Mouse (Mus musculus) olfactory bulb, adult 2 months (tissue): ENCODE measurements around the gene Ldb1. TPM values are rescaled to one million over a fixed set of nuclear protein-coding genes. Genes with fewer than 3 reads are reported as not detected.
"Not testable (repeated sequence)": the region's sequence is repeated elsewhere in the genome, so short reads cannot be mapped to it uniquely, and the experiment has no call there.

Source experiments
- H3K27ac ChIP-seq: fragments of 200-500 bp; 2 replicates; pipeline ENCODE4 v1.5.1; 2012; ENCODE audit warnings: low read depth, low read length; ENCODE audit not compliant: insufficient read depth
- H3K4me1 ChIP-seq: fragments of 200-500 bp; 2 replicates; pipeline ENCODE4 v1.6.1; 2012; ENCODE audit warnings: low read length; ENCODE audit not compliant: control insufficient read depth, insufficient read depth
- H3K4me3 ChIP-seq: fragments of 200-500 bp; 2 replicates; pipeline ENCODE4 v1.5.1; 2012; ENCODE audit warnings: mild to moderate bottlenecking, low read depth, low read length, moderate library complexity; ENCODE audit not compliant: insufficient read depth
- CTCF ChIP-seq: fragments of 200-500 bp; IDR thresholded peaks from 2 replicates; pipeline ENCODE4 v1.5.1; 2012; ENCODE audit warnings: low read depth, mild to moderate bottlenecking, low read length, moderate library complexity; ENCODE audit not compliant: insufficient read depth
- POLR2A ChIP-seq: fragments of 200-500 bp; IDR thresholded peaks from 2 replicates; pipeline ENCODE4 v1.6.1; 2012; ENCODE audit warnings: mild to moderate bottlenecking, low read depth, low read length, moderate library complexity; ENCODE audit not compliant: insufficient read depth
- WGBS: fragments of 180-500 bp; shearing (Covaris S2); methylation state at CpG from one replicate; pipeline ENCODE4 v1.1.7; 2018; 5-methylcytosine and 5-hydroxymethylcytosine counted together
- polyA plus RNA-seq: library from polyadenylated mRNA; stranded (reverse); fragments of >200 nt; gene quantifications from 2 replicates; pipeline ENCODE4 v1.2.4, GENCODE M21; 2012; ENCODE audit warnings: low replicate concordance; ENCODE audit not compliant: missing spikeins, insufficient read depth, insufficient read length

The Ldb1 gene
- polyA plus RNA-seq, 1 experiment = not detected

DNA sequence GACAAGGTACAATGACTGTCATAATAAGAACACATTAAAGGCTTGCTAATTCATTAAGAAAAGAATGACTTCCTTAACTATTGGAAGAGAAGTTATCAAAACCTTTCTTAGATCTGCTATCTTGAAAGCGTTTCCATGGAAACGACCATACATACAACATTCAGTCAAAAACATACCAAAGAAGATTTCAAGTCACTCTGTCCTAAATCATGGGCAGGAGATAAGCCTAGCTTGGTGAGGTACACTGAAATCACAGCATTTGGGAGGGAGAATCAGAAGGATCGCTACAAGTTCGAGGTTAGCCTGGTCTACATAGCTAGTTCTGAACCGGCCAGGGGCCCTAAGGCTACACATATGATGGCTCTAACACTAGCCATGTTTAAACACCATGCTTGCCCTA is 47.6 kb downstream of the Ldb1 start:
- TF ChIP-seq CTCF = no peak
- TF ChIP-seq POLR2A = no peak
- no peaks in the 10 kb centered on the region for H3K4me1 ChIP-seq
- no peak overlapping the region for H3K27ac ChIP-seq
- no peak overlapping the region for H3K4me3 ChIP-seq
- 65% methylated on average over 5 of the region's 5 CpGs for WGBS

DNA sequence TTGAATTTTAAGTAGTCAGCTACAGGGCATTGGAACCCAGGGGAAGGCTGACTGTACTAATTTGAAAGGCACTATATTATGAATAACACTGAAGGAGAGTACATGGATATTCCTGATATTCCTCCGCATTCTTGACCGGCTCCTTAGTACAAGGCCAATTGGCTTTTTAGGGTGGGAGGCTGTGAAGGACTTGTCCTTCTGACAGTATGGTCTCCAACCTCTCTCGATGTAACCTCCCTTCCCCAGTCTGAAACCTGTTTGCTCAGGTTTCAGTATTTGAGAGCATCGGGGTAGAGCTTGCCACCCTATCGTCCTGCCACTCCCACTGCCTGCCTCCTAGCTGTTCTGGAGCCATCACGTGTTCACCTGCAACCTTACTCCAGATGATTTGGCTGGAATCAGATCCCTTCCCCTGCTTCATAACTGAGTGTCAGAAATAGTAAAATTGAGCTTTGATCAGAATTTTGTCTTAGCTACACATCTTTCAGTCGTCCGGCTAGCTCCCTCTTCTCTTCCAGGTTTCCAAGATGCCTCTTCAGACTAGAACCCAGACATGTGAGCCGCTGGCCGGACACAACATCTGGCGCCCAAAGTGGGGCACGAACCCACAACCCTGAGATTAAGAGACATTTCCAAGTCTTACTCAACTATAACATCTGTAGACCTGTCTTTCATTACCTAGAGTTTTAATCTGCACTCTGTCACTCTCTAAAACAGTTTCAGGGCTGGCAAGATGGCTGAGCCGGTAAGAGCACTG is 50.9 kb downstream of the Ldb1 start:
- 97% methylated on average over 13 of the region's 13 CpGs for WGBS
- TF ChIP-seq POLR2A (no peak), CTCF (no peak)
- Histone ChIP-seq H3K27ac (no peak overlapping the region), H3K4me3 (no peak overlapping the region), H3K4me1 (no peaks in the 10 kb centered on the region)

DNA sequence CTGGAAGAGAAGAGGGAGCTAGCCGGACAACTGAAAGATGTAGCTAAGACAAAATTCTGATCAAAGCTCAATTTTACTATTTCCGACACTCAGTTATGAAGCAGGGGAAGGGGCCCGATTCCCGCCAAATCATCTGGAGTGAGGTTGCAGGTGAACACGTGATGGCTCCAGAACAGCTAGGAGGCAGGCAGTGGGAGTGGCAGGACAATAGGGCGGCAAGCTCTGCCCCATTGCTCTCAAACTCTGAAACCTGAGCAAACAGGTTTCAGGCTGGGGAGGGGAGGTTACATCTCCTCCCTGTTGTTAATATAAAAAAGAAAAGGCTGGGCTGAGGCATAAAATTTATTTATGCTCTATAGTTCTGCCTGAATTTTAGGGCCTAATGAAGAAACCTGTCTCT is 51.6 kb downstream of the Ldb1 start:
- 91% methylated on average over 6 of the region's 6 CpGs for WGBS
- H3K27ac ChIP-seq, H3K4me3 ChIP-seq, H3K4me1 ChIP-seq: not testable (repeated sequence)

DNA sequence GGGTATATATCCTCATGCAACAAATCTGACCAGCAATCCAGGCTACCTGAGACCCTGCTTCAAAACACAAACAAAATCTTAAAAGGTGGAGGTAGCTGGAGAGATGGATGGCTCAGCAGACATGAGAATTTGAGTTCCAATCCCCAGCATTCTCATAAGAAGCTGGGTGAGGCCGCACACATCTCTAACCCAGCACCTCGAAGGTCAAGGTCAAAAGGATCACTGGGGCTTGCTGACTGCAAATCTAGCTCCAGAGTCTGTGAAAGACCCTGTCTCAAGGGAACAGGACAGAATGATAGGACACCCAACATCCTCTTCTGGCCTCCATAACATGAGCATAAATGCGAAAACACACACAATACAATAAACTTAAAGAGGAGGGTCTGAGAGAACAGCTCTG is 53.8 kb downstream of the Ldb1 start:
- Histone ChIP-seq H3K4me1 (no peaks in the 10 kb centered on the region), H3K4me3 (no peak overlapping the region), H3K27ac (no peak overlapping the region)
- TF ChIP-seq CTCF = no peak
- WGBS = 96% methylated on average over 3 of the region's 3 CpGs

DNA sequence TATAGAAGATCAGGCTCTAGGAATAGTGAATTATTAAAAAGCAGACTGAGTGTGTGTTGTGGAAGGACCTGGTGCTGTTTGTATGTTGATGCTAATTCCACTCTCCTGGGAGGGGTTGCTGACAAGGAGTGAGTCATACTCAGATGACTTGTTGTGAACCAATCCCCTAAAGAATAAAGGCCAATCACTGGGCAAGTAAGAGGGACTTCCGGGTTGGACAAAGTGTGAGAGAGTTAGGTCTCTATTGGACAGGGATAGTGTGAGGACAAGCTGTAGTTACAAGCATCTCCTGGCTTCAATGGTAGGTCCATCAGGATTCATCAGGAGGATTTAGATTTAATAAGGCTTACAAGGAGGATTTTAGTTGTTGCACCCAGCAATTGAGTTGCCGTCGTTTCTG is 56.8 kb downstream of the Ldb1 start:
- no peak overlapping the region for H3K4me3 ChIP-seq
- H3K27ac ChIP-seq = no peak overlapping the region
- no peaks in the 10 kb centered on the region for H3K4me1 ChIP-seq
- 91% methylated on average over 3 of the region's 3 CpGs for WGBS
- no peak for TF ChIP-seq CTCF
- TF ChIP-seq POLR2A = no peak

DNA sequence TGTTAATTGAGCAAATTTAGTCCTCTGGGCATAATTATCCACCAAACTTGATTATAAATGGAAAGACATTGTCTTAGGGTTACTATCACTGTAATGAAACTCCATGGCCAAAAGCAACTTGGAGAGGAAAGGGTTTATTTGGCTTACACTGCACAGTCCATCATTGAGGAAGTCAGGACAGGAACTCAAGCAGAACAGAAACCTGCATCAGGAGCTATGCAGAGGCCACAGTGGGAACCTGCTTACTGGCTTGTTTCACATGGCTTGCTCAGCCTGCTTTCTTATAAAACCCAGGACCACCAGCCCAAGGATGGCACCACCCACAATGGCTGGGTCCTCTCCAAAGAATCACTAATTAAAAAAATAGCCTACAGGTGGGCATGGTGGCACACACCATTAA is 60.6 kb downstream of the Ldb1 start:
- TF ChIP-seq CTCF = no peak
- TF ChIP-seq POLR2A = no peak
- no peaks in the 10 kb centered on the region for H3K4me1 ChIP-seq
- H3K4me3 ChIP-seq = no peak overlapping the region
- H3K27ac ChIP-seq = no peak overlapping the region

Other genes with a start within 250 kb of the Ldb1 start
- gene Kcnip2, start 229.2 kb downstream of the Ldb1 start, polyA plus RNA-seq = not detected in 2 replicates
- not detected in 2 replicates for gene Armh3, start 46.7 kb downstream of the Ldb1 start, polyA plus RNA-seq
- gene Hps6, start 41.7 kb downstream of the Ldb1 start, polyA plus RNA-seq = not detected in 2 replicates
- gene Pprc1, start 328 bp downstream of the Ldb1 start, polyA plus RNA-seq = not detected in 2 replicates
- gene Nolc1, start 30.6 kb upstream of the Ldb1 start, polyA plus RNA-seq = not detected in 2 replicates
- not detected in 2 replicates for gene Elovl3, start 86.7 kb upstream of the Ldb1 start, polyA plus RNA-seq
- not detected in 2 replicates for gene Pitx3, start 103.1 kb upstream of the Ldb1 start, polyA plus RNA-seq
- 348 TPM in 1 of 2 replicates, not detected in the other for gene Gbf1, start 107.3 kb upstream of the Ldb1 start, polyA plus RNA-seq